Mouse (Mus musculus) lung, postnatal 0 days (tissue): ENCODE data around the gene Cald1.

Experiments
- CTCF ChIP-seq: IDR thresholded peaks from 2 replicates; pipeline ENCODE4 v1.5.1; 2016; ENCODE audit warnings: antibody characterized with exemption, mild to moderate bottlenecking
- EP300 ChIP-seq: IDR thresholded peaks from 2 replicates; pipeline ENCODE4 v1.6.1; 2016; ENCODE audit warnings: antibody characterized with exemption, mild to moderate bottlenecking, control low read depth

DNA sequence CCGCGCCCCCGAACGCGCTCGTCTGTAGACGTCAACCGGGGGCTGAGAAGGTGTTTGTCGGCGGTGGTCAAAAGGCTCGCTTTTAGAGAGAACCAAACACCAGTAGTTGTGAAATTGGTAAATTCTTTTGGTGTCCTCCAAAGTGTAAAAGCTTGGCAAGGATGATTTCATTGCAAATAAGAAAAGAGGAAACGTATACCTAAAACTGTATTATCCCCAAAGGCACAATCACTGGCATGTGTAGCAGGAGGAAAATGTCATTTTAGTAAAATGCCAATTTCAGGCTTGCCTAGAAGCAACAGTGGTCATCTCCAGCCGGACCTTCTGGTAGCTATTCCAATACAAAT, 182.6 kb downstream of the Cald1 start:
- TF ChIP-seq CTCF: no peak
- no peak for TF ChIP-seq EP300
